Mouse (Mus musculus): ENCODE measurements around the gene Pyroxd2. TPM values are rescaled to one million over a fixed set of nuclear protein-coding genes. Genes with fewer than 3 reads are reported as not detected.

Gene Pyroxd2
- polyA plus RNA-seq, 1 experiment from 2014 or later: 3.5 TPM

DNA sequence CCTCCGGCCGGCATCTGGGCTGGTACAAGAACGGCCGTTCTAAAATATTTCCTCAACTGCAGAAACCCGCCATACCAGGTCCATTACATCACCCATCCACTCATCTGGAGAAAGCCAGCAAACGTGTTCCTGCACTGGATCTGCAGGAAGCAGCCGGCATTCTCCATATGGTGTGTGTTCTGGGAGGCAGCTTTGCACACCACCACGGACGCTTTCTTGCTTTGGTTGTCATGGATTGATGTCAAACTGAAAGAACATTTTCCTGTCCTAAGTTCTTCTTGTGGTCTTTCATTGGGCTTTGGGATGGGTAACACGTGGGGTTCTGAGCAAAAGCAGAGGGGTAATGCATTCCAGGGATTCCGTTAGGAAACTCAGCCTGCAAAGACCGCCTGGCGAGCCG lies 10.7 kb downstream of the Pyroxd2 start:
- 41% methylated on average over 14 of the region's 14 CpGs for WGBS
- H3K36me3 ChIP-seq (ENCODE audit: control insufficient read depth, insufficient read depth, low read length): no peaks in the 10 kb centered on the region
- no peak overlapping the region for H3K9ac ChIP-seq (ENCODE audit: low read depth, low read length)
- H3K9me3 ChIP-seq (ENCODE audit: control insufficient read depth, low read length): no peaks in the 10 kb centered on the region
- no peak for ATAC-seq (ENCODE audit: low read depth)
- peak; percentile 53 for DNase-seq (ENCODE audit: low spot score)
- peaks cover 13% of the 10 kb centered on the region; the same call in 1 of the 2 replicates for H3K4me1 ChIP-seq (ENCODE audit: control insufficient read depth, insufficient read depth, low read length)
- H3K4me3 ChIP-seq (ENCODE audit: low read depth, low read length): no peak overlapping the region
- H3K27ac ChIP-seq (replicated peaks; ENCODE audit: low read depth, low read length): peak overlapping the region; percentile 71
- no peaks in the 10 kb centered on the region for H3K27me3 ChIP-seq (replicated peaks; ENCODE audit: control insufficient read depth, insufficient read depth, low read length)
- H3K4me2 ChIP-seq (ENCODE audit: low read depth, low read length): no peak overlapping the region

DNA sequence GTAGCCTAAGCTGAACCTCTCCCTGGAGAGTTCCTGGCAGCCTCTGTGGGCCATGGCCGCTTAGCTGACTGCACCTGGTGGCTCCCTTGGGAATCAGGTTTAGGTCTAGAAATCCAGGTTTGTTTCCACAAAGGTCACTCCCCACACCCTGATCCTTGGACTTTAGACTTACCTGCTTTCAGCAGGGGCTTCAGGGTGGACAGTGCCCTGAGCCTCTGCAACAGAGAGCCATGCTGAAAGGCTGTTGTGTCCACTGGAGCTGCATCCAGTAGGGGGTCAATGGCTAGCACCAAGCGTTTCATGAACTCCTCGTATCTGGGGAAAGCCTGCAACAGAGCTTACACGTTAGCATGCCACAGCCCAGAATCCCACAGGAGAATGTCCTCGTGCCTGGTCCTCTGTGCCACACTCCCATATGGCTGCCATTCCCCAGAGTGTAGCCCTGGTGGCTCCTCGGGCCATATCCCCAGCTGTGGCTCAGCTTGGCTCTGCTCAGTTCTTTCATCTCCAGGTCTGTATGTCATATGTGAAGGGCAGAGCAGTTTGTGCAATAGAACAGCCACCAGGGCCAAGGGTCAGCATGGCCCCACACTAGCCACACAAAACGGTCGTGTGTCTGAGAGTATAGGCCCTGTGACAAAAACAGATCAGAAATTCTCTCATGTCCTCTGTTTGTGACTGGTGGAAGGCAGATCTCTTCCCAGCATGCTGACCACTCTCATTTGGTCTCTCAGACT lies 12.2 kb downstream of the Pyroxd2 start:
- H3K4me2 ChIP-seq (ENCODE audit: low read depth, low read length): no peak overlapping the region
- no peak for DNase-seq (ENCODE audit: low spot score)
- 68% methylated on average over 8 of the region's 8 CpGs for WGBS
- peaks cover 8% of the 10 kb centered on the region; the same call in 1 of the 2 replicates for H3K4me1 ChIP-seq (ENCODE audit: control insufficient read depth, insufficient read depth, low read length)
- no peak for ATAC-seq (ENCODE audit: low read depth)
- H3K36me3 ChIP-seq (ENCODE audit: control insufficient read depth, insufficient read depth, low read length): no peaks in the 10 kb centered on the region
- H3K27me3 ChIP-seq (replicated peaks; ENCODE audit: control insufficient read depth, insufficient read depth, low read length): no peaks in the 10 kb centered on the region
- no peak overlapping the region for H3K9ac ChIP-seq (ENCODE audit: low read depth, low read length)
- H3K4me3 ChIP-seq (ENCODE audit: low read depth, low read length): no peak overlapping the region
- H3K9me3 ChIP-seq (ENCODE audit: control insufficient read depth, low read length): no peaks in the 10 kb centered on the region
- no peak overlapping the region for H3K27ac ChIP-seq (replicated peaks; ENCODE audit: low read depth, low read length)

DNA sequence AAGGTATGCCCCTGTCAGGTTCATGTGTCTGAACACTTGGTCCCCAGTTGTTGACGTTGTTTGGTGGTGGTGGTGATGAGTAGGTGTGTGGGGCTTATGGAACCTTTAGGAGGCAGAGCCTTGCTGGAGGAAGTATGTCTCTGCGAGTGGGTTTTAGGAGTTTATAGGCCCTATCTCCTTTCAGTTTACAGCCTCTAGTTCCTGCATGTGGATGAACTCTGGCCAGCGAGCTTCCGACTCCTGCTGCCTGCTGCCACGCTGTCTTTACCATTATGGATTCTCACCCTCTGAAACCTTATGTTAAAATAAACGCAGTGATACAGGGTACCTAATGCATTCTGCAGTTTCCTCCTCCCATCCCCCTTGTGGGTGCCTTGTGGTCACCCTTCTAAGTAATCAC lies 12.8 kb downstream of the Pyroxd2 start:
- Histone ChIP-seq H3K27me3 (replicated peaks; ENCODE audit: control insufficient read depth, insufficient read depth, low read length) (no peaks in the 10 kb centered on the region), H3K9me3 (ENCODE audit: control insufficient read depth, low read length) (no peaks in the 10 kb centered on the region), H3K4me2 (ENCODE audit: low read depth, low read length) (no peak overlapping the region), H3K4me3 (ENCODE audit: low read depth, low read length) (no peak overlapping the region), H3K36me3 (ENCODE audit: control insufficient read depth, insufficient read depth, low read length) (no peaks in the 10 kb centered on the region), H3K9ac (ENCODE audit: low read depth, low read length) (no peak overlapping the region), H3K27ac (replicated peaks; ENCODE audit: low read depth, low read length) (no peak overlapping the region), H3K4me1 (ENCODE audit: control insufficient read depth, insufficient read depth, low read length) (peaks cover 8% of the 10 kb centered on the region; the same call in 1 of the 2 replicates)
- WGBS: 88% methylated on average over 6 of the region's 6 CpGs
- ATAC-seq (ENCODE audit: low read depth): no peak
- DNase-seq (ENCODE audit: low spot score): no peak

DNA sequence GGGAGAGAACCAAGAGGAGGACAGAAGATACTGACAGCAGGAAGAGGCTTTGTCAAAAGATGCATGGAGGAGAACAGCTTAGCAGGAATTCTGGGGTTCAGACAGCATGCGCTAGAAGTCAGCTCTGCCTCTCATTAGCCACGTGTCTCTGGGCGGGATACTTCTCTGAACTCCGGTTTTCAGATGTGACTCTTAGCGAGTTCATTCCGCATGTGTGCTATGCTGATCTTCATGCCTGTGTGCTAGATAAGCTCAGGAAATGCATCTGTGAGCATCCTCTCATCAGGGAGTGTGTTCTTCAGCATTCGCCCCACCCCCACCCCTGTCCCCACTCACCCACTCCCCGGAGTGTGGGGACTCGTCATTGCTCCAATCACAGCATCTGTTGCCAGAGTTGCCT lies 14.8 kb downstream of the Pyroxd2 start:
- 51% methylated on average over 9 of the region's 9 CpGs for WGBS
- H3K9ac ChIP-seq (ENCODE audit: low read depth, low read length): no peak overlapping the region
- H3K36me3 ChIP-seq (ENCODE audit: control insufficient read depth, insufficient read depth, low read length): no peaks in the 10 kb centered on the region
- no peak overlapping the region for H3K4me3 ChIP-seq (ENCODE audit: low read depth, low read length)
- H3K27ac ChIP-seq (replicated peaks; ENCODE audit: low read depth, low read length): no peak overlapping the region
- no peaks in the 10 kb centered on the region for H3K27me3 ChIP-seq (replicated peaks; ENCODE audit: control insufficient read depth, insufficient read depth, low read length)
- no peak overlapping the region for H3K4me2 ChIP-seq (ENCODE audit: low read depth, low read length)
- no peaks in the 10 kb centered on the region for H3K9me3 ChIP-seq (ENCODE audit: control insufficient read depth, low read length)
- no peak for DNase-seq (ENCODE audit: low spot score)
- peaks cover 8% of the 10 kb centered on the region; the same call in 1 of the 2 replicates for H3K4me1 ChIP-seq (ENCODE audit: control insufficient read depth, insufficient read depth, low read length)
- no peak for ATAC-seq (ENCODE audit: low read depth)

DNA sequence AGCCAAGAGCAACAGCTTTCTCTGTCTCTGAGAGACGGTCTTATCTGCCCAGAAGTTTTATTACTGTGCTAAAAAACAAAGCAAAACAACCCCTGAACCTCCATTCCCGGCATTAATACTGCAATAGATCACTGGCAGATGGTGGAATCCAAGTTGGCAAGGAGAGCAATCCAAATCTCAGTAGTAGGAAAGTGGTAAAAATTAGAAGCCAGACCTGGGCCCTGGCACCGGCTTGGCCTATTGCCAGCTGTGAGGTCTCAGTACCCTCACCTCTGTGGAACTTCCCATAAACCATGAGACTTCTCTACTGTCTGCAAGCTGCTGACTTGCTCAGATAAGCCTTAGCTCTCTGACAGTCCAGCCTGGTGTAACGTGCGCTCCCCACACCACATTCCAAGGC lies 17.6 kb downstream of the Pyroxd2 start:
- Histone ChIP-seq H3K9me3 (ENCODE audit: control insufficient read depth, low read length) (no peaks in the 10 kb centered on the region), H3K4me1 (ENCODE audit: control insufficient read depth, insufficient read depth, low read length) (no peaks in the 10 kb centered on the region), H3K4me2 (ENCODE audit: low read depth, low read length) (no peak overlapping the region), H3K9ac (ENCODE audit: low read depth, low read length) (no peak overlapping the region), H3K36me3 (ENCODE audit: control insufficient read depth, insufficient read depth, low read length) (no peaks in the 10 kb centered on the region), H3K27ac (replicated peaks; ENCODE audit: low read depth, low read length) (no peak overlapping the region), H3K27me3 (replicated peaks; ENCODE audit: control insufficient read depth, insufficient read depth, low read length) (no peaks in the 10 kb centered on the region), H3K4me3 (ENCODE audit: low read depth, low read length) (no peak overlapping the region)
- ATAC-seq (ENCODE audit: low read depth) (no peak), DNase-seq (ENCODE audit: low spot score) (no peak)
- WGBS: 76% methylated on average over 5 of the region's 5 CpGs

DNA sequence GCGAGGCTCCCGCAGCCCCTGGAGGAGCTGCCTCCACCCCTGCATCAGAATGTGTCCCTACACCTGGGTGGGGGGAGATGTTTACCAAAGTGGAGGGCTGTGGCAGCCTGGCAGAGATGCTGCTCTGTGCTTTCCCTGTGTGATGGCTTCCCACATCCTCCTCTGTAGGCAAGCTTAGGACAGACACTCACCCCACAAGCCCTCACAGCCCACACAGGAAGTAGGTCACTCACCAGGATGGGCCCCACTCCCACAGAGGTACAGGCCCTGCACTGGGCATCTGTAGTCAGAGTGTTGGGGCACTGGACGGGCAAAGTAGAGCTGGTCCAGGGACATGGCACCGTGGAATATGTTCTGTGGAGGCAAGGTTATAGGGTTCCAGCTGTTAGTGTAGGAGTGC lies 25.2 kb downstream of the Pyroxd2 start:
- H3K4me1 ChIP-seq (ENCODE audit: control insufficient read depth, insufficient read depth, low read length): no peaks in the 10 kb centered on the region
- H3K4me2 ChIP-seq (ENCODE audit: low read depth, low read length): no peak overlapping the region
- WGBS: 90% methylated on average over 4 of the region's 4 CpGs
- H3K27ac ChIP-seq (replicated peaks; ENCODE audit: low read depth, low read length): no peak overlapping the region
- DNase-seq (ENCODE audit: low spot score): no peak
- no peaks in the 10 kb centered on the region for H3K27me3 ChIP-seq (replicated peaks; ENCODE audit: control insufficient read depth, insufficient read depth, low read length)
- no peak overlapping the region for H3K4me3 ChIP-seq (ENCODE audit: low read depth, low read length)
- no peaks in the 10 kb centered on the region for H3K36me3 ChIP-seq (ENCODE audit: control insufficient read depth, insufficient read depth, low read length)
- no peak for ATAC-seq (ENCODE audit: low read depth)
- no peaks in the 10 kb centered on the region for H3K9me3 ChIP-seq (ENCODE audit: control insufficient read depth, low read length)
- no peak overlapping the region for H3K9ac ChIP-seq (ENCODE audit: low read depth, low read length)

DNA sequence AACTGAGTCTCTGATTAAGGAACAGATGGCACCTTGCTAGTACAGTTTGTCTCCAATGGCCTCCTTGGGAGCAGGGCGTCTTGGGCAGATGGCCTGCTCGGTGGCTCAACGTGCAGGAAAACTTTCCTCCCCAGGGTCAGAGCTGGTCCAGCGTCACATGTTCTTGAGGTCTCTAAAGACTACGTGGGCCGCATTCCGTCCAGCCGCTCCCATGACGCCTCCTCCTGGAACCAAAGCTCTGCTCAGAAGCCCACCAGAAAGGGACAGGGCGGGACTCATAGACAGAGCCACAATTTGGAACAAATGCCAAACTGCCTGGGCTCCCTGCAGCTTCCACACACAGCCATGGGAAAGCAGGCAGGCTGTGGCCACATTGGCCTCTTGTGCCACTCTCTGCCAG lies 25.8 kb downstream of the Pyroxd2 start:
- H3K27me3 ChIP-seq (replicated peaks; ENCODE audit: control insufficient read depth, insufficient read depth, low read length): no peaks in the 10 kb centered on the region
- ATAC-seq (ENCODE audit: low read depth): no peak

DNA sequence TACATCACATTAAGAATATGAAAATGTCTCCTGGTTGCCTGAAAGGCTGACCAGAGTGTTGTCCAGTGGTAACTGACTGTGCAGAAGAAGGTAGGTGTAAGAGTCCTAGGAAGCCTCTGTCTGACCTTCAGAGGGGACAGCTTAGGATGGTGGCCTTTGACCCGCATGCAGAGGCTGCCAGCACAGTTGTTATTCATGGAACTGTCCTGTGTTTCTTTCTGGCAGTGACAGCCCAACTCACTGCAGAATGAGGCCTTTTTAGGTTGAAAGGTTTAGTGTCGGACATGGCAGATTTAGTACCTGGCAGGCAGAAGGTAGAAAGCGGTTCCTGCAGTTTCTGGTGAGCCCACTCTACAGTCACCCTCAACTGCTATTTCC lies 26.6 kb downstream of the Pyroxd2 start:
- H3K27ac ChIP-seq (replicated peaks; ENCODE audit: low read depth, low read length): no peak overlapping the region
- ATAC-seq (ENCODE audit: low read depth) (no peak), DNase-seq (ENCODE audit: low spot score) (no peak)
- H3K9ac ChIP-seq (ENCODE audit: low read depth, low read length): no peak overlapping the region
- H3K4me3 ChIP-seq (ENCODE audit: low read depth, low read length): no peak overlapping the region
- no peak overlapping the region for H3K4me2 ChIP-seq (ENCODE audit: low read depth, low read length)
- H3K4me1 ChIP-seq (ENCODE audit: control insufficient read depth, insufficient read depth, low read length): no peaks in the 10 kb centered on the region
- H3K36me3 ChIP-seq (ENCODE audit: control insufficient read depth, insufficient read depth, low read length): no peaks in the 10 kb centered on the region
- 87% methylated on average over 3 of the region's 3 CpGs for WGBS
- no peaks in the 10 kb centered on the region for H3K27me3 ChIP-seq (replicated peaks; ENCODE audit: control insufficient read depth, insufficient read depth, low read length)
- no peaks in the 10 kb centered on the region for H3K9me3 ChIP-seq (ENCODE audit: control insufficient read depth, low read length)

More for the DNA sequence above, 25.8 kb downstream of the Pyroxd2 start:
- Histone ChIP-seq H3K9ac (ENCODE audit: low read depth, low read length) (no peak overlapping the region), H3K36me3 (ENCODE audit: control insufficient read depth, insufficient read depth, low read length) (no peaks in the 10 kb centered on the region), H3K4me1 (ENCODE audit: control insufficient read depth, insufficient read depth, low read length) (no peaks in the 10 kb centered on the region), H3K27ac (replicated peaks; ENCODE audit: low read depth, low read length) (no peak overlapping the region), H3K9me3 (ENCODE audit: control insufficient read depth, low read length) (no peaks in the 10 kb centered on the region), H3K4me2 (ENCODE audit: low read depth, low read length) (no peak overlapping the region), H3K4me3 (ENCODE audit: low read depth, low read length) (no peak overlapping the region)
- WGBS: 88% methylated on average over 10 of the region's 10 CpGs
- no peak for DNase-seq (ENCODE audit: low spot score)

All from embryonic facial prominence, embryonic 14.5 days (tissue).